Mouse (Mus musculus): ENCODE results near the gene Gm5134. TPM values are rescaled to one million over a fixed set of nuclear protein-coding genes. Genes with fewer than 3 reads are reported as not detected.
"Not testable (repeated sequence)": the region's sequence is repeated elsewhere in the genome, so short reads cannot be mapped to it uniquely, and the experiment has no call there.

Gm5134 gene
- polyA plus RNA-seq, 1 experiment from 2014 or later = not detected

DNA sequence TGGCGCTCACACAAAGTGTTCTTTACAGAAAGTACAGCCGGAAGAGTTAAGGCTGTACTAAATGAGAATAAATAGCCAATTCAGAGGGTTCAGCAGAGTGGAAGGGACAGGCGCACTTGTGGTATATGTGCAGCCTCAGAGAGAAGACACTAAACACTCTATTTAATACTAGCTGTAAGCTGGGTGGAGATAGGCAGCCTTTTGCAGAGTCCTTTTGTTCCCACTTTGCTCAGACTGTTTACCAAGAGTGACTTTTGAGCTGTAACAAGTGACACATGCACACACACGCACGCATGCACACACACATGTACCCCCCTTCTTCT lies 24.5 kb downstream of the Gm5134 start:
- 70% methylated on average over 5 of the region's 5 CpGs for WGBS
- Histone ChIP-seq H3K4me3 (replicated peaks; ENCODE audit: low read length) (no peak overlapping the region), H3K9me3 (ENCODE audit: control insufficient read depth, low read length) (no peaks in the 10 kb centered on the region), H3K36me3 (replicated peaks; ENCODE audit: control insufficient read depth, insufficient read depth) (no peaks in the 10 kb centered on the region), H3K27ac (no peak overlapping the region), H3K9ac (no peak overlapping the region), H3K4me1 (replicated peaks; ENCODE audit: control insufficient read depth, insufficient read depth, low read length) (no peaks in the 10 kb centered on the region), H3K27me3 (ENCODE audit: control insufficient read depth, insufficient read depth, low read length) (no peaks in the 10 kb centered on the region), H3K4me2 (replicated peaks) (no peak overlapping the region)
- no peak for DNase-seq (ENCODE audit: low spot score)
- ATAC-seq (ENCODE audit: low FRiP score) = no peak

DNA sequence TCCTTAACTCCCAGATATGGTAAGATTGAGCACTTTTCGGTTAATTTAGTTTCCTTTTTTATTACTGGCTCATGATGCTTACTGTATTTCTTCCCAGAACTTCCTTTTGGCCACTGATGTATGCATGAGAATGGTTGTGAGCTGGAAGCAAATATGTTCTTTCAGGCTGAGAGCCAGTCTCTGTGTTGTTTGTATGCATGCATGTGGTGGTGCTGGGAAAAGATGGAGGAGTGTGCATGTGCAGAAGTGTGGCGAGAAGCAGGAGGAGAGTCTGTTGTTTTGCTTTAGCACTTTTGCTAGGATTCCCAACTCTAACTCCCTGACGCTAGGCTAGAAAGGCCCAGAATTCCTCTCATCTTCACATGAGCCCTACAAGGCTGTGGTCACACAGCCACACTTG lies 25.1 kb downstream of the Gm5134 start:
- no peak for ATAC-seq (ENCODE audit: low FRiP score)
- 95% methylated on average over 3 of the region's 3 CpGs for WGBS
- H3K36me3 ChIP-seq (replicated peaks; ENCODE audit: control insufficient read depth, insufficient read depth) = no peaks in the 10 kb centered on the region
- no peaks in the 10 kb centered on the region for H3K4me1 ChIP-seq (replicated peaks; ENCODE audit: control insufficient read depth, insufficient read depth, low read length)
- H3K27ac ChIP-seq = no peak overlapping the region
- no peaks in the 10 kb centered on the region for H3K9me3 ChIP-seq (ENCODE audit: control insufficient read depth, low read length)
- H3K9ac ChIP-seq = no peak overlapping the region
- no peak overlapping the region for H3K4me2 ChIP-seq (replicated peaks)
- H3K4me3 ChIP-seq (replicated peaks; ENCODE audit: low read length) = no peak overlapping the region
- H3K27me3 ChIP-seq (ENCODE audit: control insufficient read depth, insufficient read depth, low read length) = no peaks in the 10 kb centered on the region
- no peak for DNase-seq (ENCODE audit: low spot score)

DNA sequence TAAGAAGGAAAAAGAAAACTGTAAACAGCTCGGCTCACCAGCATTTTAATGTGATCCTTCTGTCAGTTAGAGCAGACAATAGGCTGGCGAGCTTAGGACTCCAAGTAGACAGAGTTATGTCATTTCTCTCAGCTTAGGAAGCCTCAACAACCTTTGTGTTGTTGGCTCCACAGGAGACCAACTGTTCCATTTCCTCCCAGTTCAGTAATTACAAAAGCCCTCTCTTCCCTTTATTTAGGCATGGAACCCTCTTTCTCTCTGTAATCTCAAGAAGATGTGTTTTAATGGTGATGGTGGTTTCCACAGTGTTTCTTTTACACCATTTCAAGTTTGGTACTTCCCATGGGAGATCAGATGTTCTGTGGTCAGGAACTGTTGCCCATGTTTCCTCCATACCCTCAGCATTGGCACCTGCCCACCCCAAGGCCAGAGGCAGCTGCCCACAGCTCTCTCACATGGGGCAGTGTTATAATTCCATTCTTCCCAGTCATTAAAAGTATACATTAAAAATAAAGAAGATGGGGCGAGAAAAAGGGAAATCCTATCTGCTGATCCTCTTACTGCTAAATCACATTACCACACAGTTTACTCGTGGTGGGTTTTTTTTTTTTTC lies 36.2 kb downstream of the Gm5134 start:
- Histone ChIP-seq H3K9me3 (ENCODE audit: control insufficient read depth, low read length) (no peaks in the 10 kb centered on the region), H3K9ac (no peak overlapping the region), H3K36me3 (replicated peaks; ENCODE audit: control insufficient read depth, insufficient read depth) (no peaks in the 10 kb centered on the region), H3K4me3 (replicated peaks; ENCODE audit: low read length) (no peak overlapping the region), H3K4me2 (replicated peaks) (no peak overlapping the region), H3K4me1 (replicated peaks; ENCODE audit: control insufficient read depth, insufficient read depth, low read length) (no peaks in the 10 kb centered on the region), H3K27me3 (ENCODE audit: control insufficient read depth, insufficient read depth, low read length) (no peaks in the 10 kb centered on the region), H3K27ac (no peak overlapping the region)
- ATAC-seq (ENCODE audit: low FRiP score) = no peak
- no peak for DNase-seq (ENCODE audit: low spot score)
- WGBS = 82% methylated on average over 4 of the region's 4 CpGs

- H3K9me3 ChIP-seq (ENCODE audit: control insufficient read depth, low read length) = no peaks in the 10 kb centered on the region
- ATAC-seq (ENCODE audit: low FRiP score) = no peak
- no peaks in the 10 kb centered on the region for H3K4me1 ChIP-seq (replicated peaks; ENCODE audit: control insufficient read depth, insufficient read depth, low read length)
- no peak overlapping the region for H3K4me3 ChIP-seq (replicated peaks; ENCODE audit: low read length)
- WGBS = 89% methylated on average over 15 of the region's 15 CpGs
- H3K4me2 ChIP-seq (replicated peaks) = no peak overlapping the region
- H3K36me3 ChIP-seq (replicated peaks; ENCODE audit: control insufficient read depth, insufficient read depth) = no peaks in the 10 kb centered on the region
- no peaks in the 10 kb centered on the region for H3K27me3 ChIP-seq (ENCODE audit: control insufficient read depth, insufficient read depth, low read length)
- no peak for DNase-seq (ENCODE audit: low spot score)
- H3K27ac ChIP-seq = no peak overlapping the region
- no peak overlapping the region for H3K9ac ChIP-seq
These were observed 39.4 kb downstream of the Gm5134 start for GRCm38 (mm10) chr10:75993616-75994240.

GRCm38 (mm10) chr10:75994531-75995210 lies 40.4 kb downstream of the Gm5134 start:
- not testable (repeated sequence) for H3K9me3 ChIP-seq (ENCODE audit: control insufficient read depth, low read length); H3K27me3 ChIP-seq (ENCODE audit: control insufficient read depth, insufficient read depth, low read length); H3K4me1 ChIP-seq (replicated peaks; ENCODE audit: control insufficient read depth, insufficient read depth, low read length); H3K4me3 ChIP-seq (replicated peaks; ENCODE audit: low read length); H3K4me2 ChIP-seq (replicated peaks); ATAC-seq (ENCODE audit: low FRiP score); H3K36me3 ChIP-seq (replicated peaks; ENCODE audit: control insufficient read depth, insufficient read depth); DNase-seq (ENCODE audit: low spot score); H3K27ac ChIP-seq; H3K9ac ChIP-seq
- WGBS = 77% methylated on average over 12 of the region's 13 CpGs

GRCm38 (mm10) chr10:75995463-75995862 lies 41.1 kb downstream of the Gm5134 start:
- H3K27ac ChIP-seq = no peak overlapping the region
- no peak for ATAC-seq (ENCODE audit: low FRiP score)
- H3K36me3 ChIP-seq (replicated peaks; ENCODE audit: control insufficient read depth, insufficient read depth) = no peaks in the 10 kb centered on the region
- H3K4me2 ChIP-seq (replicated peaks) = no peak overlapping the region
- H3K9me3 ChIP-seq (ENCODE audit: control insufficient read depth, low read length) = no peaks in the 10 kb centered on the region
- DNase-seq (ENCODE audit: low spot score) = no peak
- WGBS = 90% methylated on average over 11 of the region's 11 CpGs
- H3K27me3 ChIP-seq (ENCODE audit: control insufficient read depth, insufficient read depth, low read length) = no peaks in the 10 kb centered on the region
- H3K4me1 ChIP-seq (replicated peaks; ENCODE audit: control insufficient read depth, insufficient read depth, low read length) = no peaks in the 10 kb centered on the region
- H3K9ac ChIP-seq = no peak overlapping the region
- no peak overlapping the region for H3K4me3 ChIP-seq (replicated peaks; ENCODE audit: low read length)

DNA sequence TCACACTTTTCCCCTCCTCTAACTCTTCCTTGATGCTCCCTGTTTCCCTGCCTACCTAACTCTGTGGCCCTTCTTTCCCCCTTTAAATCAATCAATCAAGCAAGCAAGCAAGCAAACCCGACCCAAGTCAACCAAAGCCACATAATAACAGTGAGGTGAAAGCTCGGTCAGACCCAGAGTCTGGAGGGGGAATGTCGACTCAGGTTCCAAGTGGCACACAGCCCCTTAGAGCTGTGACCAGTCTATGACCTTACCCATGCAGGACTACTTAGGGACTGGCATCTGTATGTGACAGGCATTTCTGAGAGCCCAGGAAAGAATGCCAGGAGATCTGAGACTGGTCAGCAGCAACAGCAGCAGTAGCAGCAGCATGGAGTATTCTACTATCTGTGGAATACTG lies 42.0 kb downstream of the Gm5134 start:
- H3K9me3 ChIP-seq (ENCODE audit: control insufficient read depth, low read length) = no peaks in the 10 kb centered on the region
- no peak for DNase-seq (ENCODE audit: low spot score)
- ATAC-seq (ENCODE audit: low FRiP score) = no peak
- no peak overlapping the region for H3K4me3 ChIP-seq (replicated peaks; ENCODE audit: low read length)
- no peak overlapping the region for H3K4me2 ChIP-seq (replicated peaks)
- H3K27me3 ChIP-seq (ENCODE audit: control insufficient read depth, insufficient read depth, low read length) = no peaks in the 10 kb centered on the region
- H3K4me1 ChIP-seq (replicated peaks; ENCODE audit: control insufficient read depth, insufficient read depth, low read length) = no peaks in the 10 kb centered on the region
- WGBS = 55% methylated on average over 3 of the region's 3 CpGs
- no peaks in the 10 kb centered on the region for H3K36me3 ChIP-seq (replicated peaks; ENCODE audit: control insufficient read depth, insufficient read depth)
- no peak overlapping the region for H3K9ac ChIP-seq
- no peak overlapping the region for H3K27ac ChIP-seq

- no peak overlapping the region for H3K4me3 ChIP-seq (replicated peaks; ENCODE audit: low read length)
- no peaks in the 10 kb centered on the region for H3K9me3 ChIP-seq (ENCODE audit: control insufficient read depth, low read length)
- H3K27me3 ChIP-seq (ENCODE audit: control insufficient read depth, insufficient read depth, low read length) = no peaks in the 10 kb centered on the region
- no peak overlapping the region for H3K9ac ChIP-seq
- H3K36me3 ChIP-seq (replicated peaks; ENCODE audit: control insufficient read depth, insufficient read depth) = no peaks in the 10 kb centered on the region
- DNase-seq (ENCODE audit: low spot score) (no peak), ATAC-seq (ENCODE audit: low FRiP score) (no peak)
- H3K4me2 ChIP-seq (replicated peaks) = no peak overlapping the region
- no peak overlapping the region for H3K27ac ChIP-seq
- WGBS = 32% methylated on average over 6 of the region's 7 CpGs
- no peaks in the 10 kb centered on the region for H3K4me1 ChIP-seq (replicated peaks; ENCODE audit: control insufficient read depth, insufficient read depth, low read length)
These were observed 46.8 kb downstream of the Gm5134 start for GRCm38 (mm10) chr10:76001160-76001559.

- 29% methylated on average over 3 of the region's 3 CpGs for WGBS
- H3K27ac ChIP-seq = no peak overlapping the region
- H3K4me1 ChIP-seq (replicated peaks; ENCODE audit: control insufficient read depth, insufficient read depth, low read length) = no peaks in the 10 kb centered on the region
- H3K4me2 ChIP-seq (replicated peaks) = no peak overlapping the region
- no peak overlapping the region for H3K9ac ChIP-seq
- H3K27me3 ChIP-seq (ENCODE audit: control insufficient read depth, insufficient read depth, low read length) = no peaks in the 10 kb centered on the region
- DNase-seq (ENCODE audit: low spot score) (no peak), ATAC-seq (ENCODE audit: low FRiP score) (no peak)
- H3K4me3 ChIP-seq (replicated peaks; ENCODE audit: low read length) = no peak overlapping the region
- no peaks in the 10 kb centered on the region for H3K36me3 ChIP-seq (replicated peaks; ENCODE audit: control insufficient read depth, insufficient read depth)
- H3K9me3 ChIP-seq (ENCODE audit: control insufficient read depth, low read length) = no peaks in the 10 kb centered on the region
These were observed 47.8 kb downstream of the Gm5134 start for GRCm38 (mm10) chr10:76002101-76002521.
